Mouse (Mus musculus): ENCODE data around the gene Tspan9. TPM values are rescaled to one million over a fixed set of nuclear protein-coding genes. Genes with fewer than 3 reads are reported as not detected.

Gene Tspan9
- polyA plus RNA-seq, 1 experiment from 2014 or later = 102 TPM

DNA sequence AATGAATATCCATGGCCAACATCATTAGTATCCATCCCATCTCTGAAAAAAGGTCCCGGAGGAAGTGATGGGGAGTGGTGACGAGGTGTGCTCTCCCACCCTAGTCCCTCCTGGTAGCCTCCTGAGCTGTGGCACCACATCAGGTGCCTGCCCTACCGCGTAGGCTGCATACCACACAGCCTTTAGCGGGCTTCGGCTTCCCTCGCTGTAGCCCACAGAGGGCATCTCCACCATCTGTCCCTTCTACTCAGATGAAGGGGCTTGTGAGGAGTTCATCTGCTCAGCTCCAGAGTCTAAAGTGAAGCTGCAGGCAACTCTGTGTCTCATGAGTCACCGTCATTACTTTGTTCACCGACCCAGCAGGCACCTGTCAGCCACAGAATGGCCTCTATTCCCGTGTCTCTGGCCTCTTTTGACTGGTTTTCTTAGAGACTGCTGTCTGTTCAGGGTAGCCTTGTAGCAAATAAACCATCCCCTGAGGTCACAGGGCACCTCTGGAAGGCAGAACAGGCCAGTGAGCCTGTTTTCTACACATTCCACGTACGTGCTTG, 154.4 kb downstream of the Tspan9 start:
- no peak for ATAC-seq (replicated peaks; ENCODE audit: low FRiP score, low read depth)
- no peak overlapping the region for H3K4me3 ChIP-seq (replicated peaks; ENCODE audit: low read depth, low read length)
- no peak overlapping the region for H3K27ac ChIP-seq
- no peak for TF ChIP-seq CTCF (IDR thresholded peaks at IDR 0.05; ENCODE audit: low read depth)
- H3K9ac ChIP-seq (ENCODE audit: low read depth, low read length) = no peak overlapping the region
- H3K9me3 ChIP-seq (replicated peaks; ENCODE audit: low read length) = no peaks in the 10 kb centered on the region
- no peak for DNase-seq (ENCODE audit: low spot score)
- no peaks in the 10 kb centered on the region for H3K27me3 ChIP-seq (ENCODE audit: insufficient read depth, low read length)
- H3K4me1 ChIP-seq (replicated peaks; ENCODE audit: insufficient read depth, low read length) = peaks cover 7% of the 10 kb centered on the region
- 84% methylated on average over 12 of the region's 12 CpGs for WGBS
- H3K36me3 ChIP-seq (ENCODE audit: insufficient read depth, low read length) = no peaks in the 10 kb centered on the region
- no peak overlapping the region for H3K4me2 ChIP-seq (ENCODE audit: low read length)

DNA sequence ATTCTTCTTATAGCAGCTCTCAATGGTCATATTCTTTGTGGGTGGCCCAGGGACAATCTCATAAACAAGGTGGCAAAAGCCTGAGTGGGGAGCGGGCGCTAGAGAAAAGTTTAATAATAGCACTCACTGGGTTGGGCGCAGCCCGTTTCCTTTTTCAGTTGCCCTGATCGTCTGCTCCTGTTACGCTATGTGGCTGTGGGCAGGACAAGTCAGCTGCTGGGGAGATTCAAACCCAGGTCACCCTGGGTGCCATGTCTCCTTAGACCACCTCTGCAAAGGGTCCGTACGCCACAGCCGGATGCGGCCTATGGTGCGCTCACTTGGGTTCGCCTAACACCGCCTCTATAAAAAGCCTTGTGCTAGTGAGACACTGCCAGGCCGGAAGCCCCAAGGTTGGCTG, 156.0 kb downstream of the Tspan9 start:
- Histone ChIP-seq H3K27me3 (ENCODE audit: insufficient read depth, low read length) (no peaks in the 10 kb centered on the region), H3K9me3 (replicated peaks; ENCODE audit: low read length) (no peaks in the 10 kb centered on the region), H3K4me1 (replicated peaks; ENCODE audit: insufficient read depth, low read length) (peaks cover 7% of the 10 kb centered on the region), H3K4me3 (replicated peaks; ENCODE audit: low read depth, low read length) (no peak overlapping the region), H3K9ac (ENCODE audit: low read depth, low read length) (no peak overlapping the region), H3K36me3 (ENCODE audit: insufficient read depth, low read length) (no peaks in the 10 kb centered on the region), H3K27ac (no peak overlapping the region), H3K4me2 (ENCODE audit: low read length) (no peak overlapping the region)
- DNase-seq (ENCODE audit: low spot score) (no peak), ATAC-seq (replicated peaks; ENCODE audit: low FRiP score, low read depth) (no peak)
- WGBS = 88% methylated on average over 14 of the region's 14 CpGs
- no peak for TF ChIP-seq CTCF (IDR thresholded peaks at IDR 0.05; ENCODE audit: low read depth)

DNA sequence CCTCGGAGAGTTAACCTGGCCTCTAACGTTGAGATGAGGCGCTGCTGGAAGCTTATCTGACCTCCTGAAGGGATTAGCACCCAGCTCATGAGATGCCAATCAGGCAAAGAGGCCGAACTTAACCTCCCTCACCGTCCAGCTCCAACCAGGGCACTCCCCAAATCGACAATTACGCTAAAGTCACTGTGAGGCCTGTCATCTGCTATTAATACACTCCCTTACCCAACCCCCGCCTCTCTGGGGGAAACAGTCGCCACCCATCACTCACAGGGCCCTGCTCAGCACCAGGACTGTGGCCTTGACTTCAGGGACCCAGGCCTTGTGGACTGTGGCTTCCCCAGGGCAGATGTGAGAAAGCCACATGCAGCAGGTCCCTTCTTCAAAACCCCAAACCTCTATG, 157.0 kb downstream of the Tspan9 start:
- no peaks in the 10 kb centered on the region for H3K36me3 ChIP-seq (ENCODE audit: insufficient read depth, low read length)
- H3K4me3 ChIP-seq (replicated peaks; ENCODE audit: low read depth, low read length) = no peak overlapping the region
- H3K4me1 ChIP-seq (replicated peaks; ENCODE audit: insufficient read depth, low read length) = peaks cover 10% of the 10 kb centered on the region
- no peaks in the 10 kb centered on the region for H3K9me3 ChIP-seq (replicated peaks; ENCODE audit: low read length)
- no peak for ATAC-seq (replicated peaks; ENCODE audit: low FRiP score, low read depth)
- no peak for TF ChIP-seq CTCF (IDR thresholded peaks at IDR 0.05; ENCODE audit: low read depth)
- WGBS = 62% methylated on average over 9 of the region's 9 CpGs
- no peak overlapping the region for H3K27ac ChIP-seq
- H3K9ac ChIP-seq (ENCODE audit: low read depth, low read length) = no peak overlapping the region
- no peak overlapping the region for H3K4me2 ChIP-seq (ENCODE audit: low read length)
- H3K27me3 ChIP-seq (ENCODE audit: insufficient read depth, low read length) = no peaks in the 10 kb centered on the region
- DNase-seq (ENCODE audit: low spot score) = no peak

DNA sequence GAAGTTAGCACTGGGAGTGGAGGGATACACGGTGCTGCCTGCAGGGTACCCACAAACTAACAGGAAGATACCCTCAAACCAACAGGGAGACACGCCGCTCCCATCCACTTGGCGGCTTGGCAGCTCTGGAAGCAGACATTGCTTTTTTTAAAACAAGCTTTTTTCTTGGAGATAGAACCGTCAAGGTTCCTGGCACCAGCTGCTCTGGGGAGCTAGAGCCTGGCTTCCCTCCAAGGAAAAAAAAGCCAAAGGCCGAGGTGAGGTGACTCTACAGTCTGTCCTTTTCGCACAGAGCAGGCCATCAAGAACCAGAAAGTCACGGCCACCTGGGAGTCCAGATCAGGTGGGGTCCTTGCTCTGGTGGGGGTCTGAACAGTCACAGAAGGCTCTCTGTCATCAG, 162.2 kb downstream of the Tspan9 start:
- Histone ChIP-seq H3K27ac (no peak overlapping the region), H3K4me1 (replicated peaks; ENCODE audit: insufficient read depth, low read length) (0 out of 2 replicates have a peak, but pooled peaks cover 13% of the 10 kb centered on the region), H3K36me3 (ENCODE audit: insufficient read depth, low read length) (no peaks in the 10 kb centered on the region), H3K27me3 (ENCODE audit: insufficient read depth, low read length) (no peaks in the 10 kb centered on the region), H3K4me3 (replicated peaks; ENCODE audit: low read depth, low read length) (no peak overlapping the region), H3K4me2 (ENCODE audit: low read length) (no peak overlapping the region), H3K9ac (ENCODE audit: low read depth, low read length) (no peak overlapping the region), H3K9me3 (replicated peaks; ENCODE audit: low read length) (no peaks in the 10 kb centered on the region)
- TF ChIP-seq CTCF (IDR thresholded peaks at IDR 0.05; ENCODE audit: low read depth) = no peak
- no peak for ATAC-seq (replicated peaks; ENCODE audit: low FRiP score, low read depth)
- WGBS = 48% methylated on average over 8 of the region's 8 CpGs
- DNase-seq (ENCODE audit: low spot score) = no peak

DNA sequence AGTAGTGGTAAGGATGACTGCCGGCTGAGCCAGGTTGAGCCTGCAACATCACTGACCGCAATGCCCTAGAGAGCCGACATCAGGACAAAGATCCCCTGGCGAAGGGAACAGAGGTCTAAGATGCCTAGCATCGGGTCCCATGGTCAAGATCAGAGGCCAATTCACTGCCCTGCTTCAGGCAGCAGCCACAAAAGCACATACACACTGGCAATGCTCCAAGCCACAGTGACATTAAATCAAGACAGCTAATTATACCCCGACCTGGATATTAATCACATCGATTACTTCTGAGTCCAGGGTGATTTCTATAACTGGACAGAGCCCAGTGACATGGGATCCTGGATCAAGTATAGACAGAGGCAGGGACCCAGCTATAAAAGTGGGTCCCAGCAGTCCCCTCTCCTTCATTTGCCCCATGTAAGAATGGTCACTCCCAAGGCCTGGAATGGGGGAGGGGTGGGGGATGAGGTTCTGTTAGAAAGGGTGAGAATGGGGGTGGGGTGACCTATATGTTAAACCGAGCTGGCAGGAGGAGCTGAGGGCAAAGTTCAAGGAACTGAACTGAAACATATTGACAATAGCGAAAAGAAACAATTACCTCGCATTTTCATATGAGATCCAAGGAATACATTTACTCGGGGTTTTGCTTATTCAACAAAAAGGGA, 162.9 kb downstream of the Tspan9 start:
- H3K36me3 ChIP-seq (ENCODE audit: insufficient read depth, low read length) = no peaks in the 10 kb centered on the region
- H3K4me2 ChIP-seq (ENCODE audit: low read length) = no peak overlapping the region
- DNase-seq (ENCODE audit: low spot score) = no peak
- H3K4me1 ChIP-seq (replicated peaks; ENCODE audit: insufficient read depth, low read length) = 0 out of 2 replicates have a peak, but pooled peaks cover 10% of the 10 kb centered on the region
- WGBS = 52% methylated on average over 11 of the region's 11 CpGs
- H3K9ac ChIP-seq (ENCODE audit: low read depth, low read length) = no peak overlapping the region
- no peaks in the 10 kb centered on the region for H3K27me3 ChIP-seq (ENCODE audit: insufficient read depth, low read length)
- no peak overlapping the region for H3K27ac ChIP-seq
- ATAC-seq (replicated peaks; ENCODE audit: low FRiP score, low read depth) = no peak
- no peaks in the 10 kb centered on the region for H3K9me3 ChIP-seq (replicated peaks; ENCODE audit: low read length)
- no peak for TF ChIP-seq CTCF (IDR thresholded peaks at IDR 0.05; ENCODE audit: low read depth)
- no peak overlapping the region for H3K4me3 ChIP-seq (replicated peaks; ENCODE audit: low read depth, low read length)

DNA sequence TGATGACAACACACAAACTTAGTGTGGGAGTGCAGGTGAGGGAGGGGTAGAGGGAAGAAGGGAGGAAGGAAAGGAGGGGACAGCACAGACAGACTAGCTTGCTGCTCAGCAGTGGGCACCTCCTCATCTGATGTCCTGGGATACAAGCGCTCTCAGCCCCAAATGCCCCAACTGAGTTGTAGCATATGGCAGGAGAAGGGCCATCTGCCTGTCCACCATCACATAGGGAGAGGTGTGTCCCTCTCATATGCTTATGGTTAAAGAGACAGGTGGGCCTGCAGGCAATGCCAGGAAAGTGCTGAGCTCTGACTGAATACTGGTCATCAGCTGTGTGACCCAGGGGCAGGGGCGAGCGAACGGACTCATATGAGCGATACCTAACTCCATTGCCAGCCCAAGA, 163.6 kb downstream of the Tspan9 start:
- no peak for TF ChIP-seq CTCF (IDR thresholded peaks at IDR 0.05; ENCODE audit: low read depth)
- Histone ChIP-seq H3K36me3 (ENCODE audit: insufficient read depth, low read length) (no peaks in the 10 kb centered on the region), H3K4me3 (replicated peaks; ENCODE audit: low read depth, low read length) (no peak overlapping the region), H3K27ac (no peak overlapping the region), H3K9me3 (replicated peaks; ENCODE audit: low read length) (no peaks in the 10 kb centered on the region), H3K4me2 (ENCODE audit: low read length) (no peak overlapping the region), H3K9ac (ENCODE audit: low read depth, low read length) (no peak overlapping the region), H3K4me1 (replicated peaks; ENCODE audit: insufficient read depth, low read length) (0 out of 2 replicates have a peak, but pooled peaks cover 10% of the 10 kb centered on the region), H3K27me3 (ENCODE audit: insufficient read depth, low read length) (no peaks in the 10 kb centered on the region)
- ATAC-seq (replicated peaks; ENCODE audit: low FRiP score, low read depth) (no peak), DNase-seq (ENCODE audit: low spot score) (no peak)
- 97% methylated on average over 5 of the region's 5 CpGs for WGBS

Measured in kidney, postnatal 0 days (tissue).